Mouse (Mus musculus) kidney, embryonic 15.5 days (tissue): ENCODE results near the gene Ccdc69. TPM values are rescaled to one million over a fixed set of nuclear protein-coding genes. Genes with fewer than 3 reads are reported as not detected.
"Not testable (repeated sequence)": the region's sequence is repeated elsewhere in the genome, so short reads cannot be mapped to it uniquely, and the experiment has no call there.

Experiments
- ATAC-seq: fragments of 200-750 bp; cut with Nextera tagmentation; replicated peaks from 2 replicates; pipeline ENCODE4 v1.8.0; 2017; ENCODE audit warnings: moderate TSS enrichment; ENCODE audit not compliant: low FRiP score
- H3K27ac ChIP-seq: fragments of 300-500 bp; sonication (generic); 2 replicates; pipeline ENCODE4 v1.5.1; 2015; ENCODE audit warnings: mild to moderate bottlenecking, inconsistent platforms
- H3K27me3 ChIP-seq: fragments of 300-500 bp; sonication (generic); 2 replicates; pipeline ENCODE4 v1.6.1; 2015; ENCODE audit warnings: inconsistent platforms
- H3K36me3 ChIP-seq: fragments of 300-500 bp; sonication (generic); 2 replicates; pipeline ENCODE4 v1.6.1; 2015; ENCODE audit warnings: inconsistent platforms
- H3K4me1 ChIP-seq: fragments of 300-500 bp; sonication (generic); 2 replicates; pipeline ENCODE4 v1.6.1; 2015; ENCODE audit warnings: inconsistent platforms
- H3K4me2 ChIP-seq: fragments of 300-500 bp; sonication (generic); 2 replicates; pipeline ENCODE4 v1.6.1; 2015; ENCODE audit warnings: moderate library complexity, mild to moderate bottlenecking, inconsistent platforms
- H3K4me3 ChIP-seq: fragments of 300-500 bp; sonication (generic); replicated peaks from 2 replicates; pipeline ENCODE4 v1.5.1; 2015; ENCODE audit warnings: mild to moderate bottlenecking, inconsistent platforms
- H3K9ac ChIP-seq: fragments of 300-500 bp; sonication (generic); 2 replicates; pipeline ENCODE4 v1.6.1; 2015; ENCODE audit warnings: mild to moderate bottlenecking, inconsistent platforms
- H3K9me3 ChIP-seq: fragments of 300-500 bp; sonication (generic); replicated peaks from 2 replicates; pipeline ENCODE4 v1.6.1; 2016; ENCODE audit warnings: inconsistent platforms
- WGBS: fragments of 180-500 bp; shearing (Covaris S2); methylation state at CpG from one replicate; pipeline ENCODE4 v1.1.7; 2015; ENCODE audit warnings: mixed read lengths; 5-methylcytosine and 5-hydroxymethylcytosine counted together
- polyA plus RNA-seq: library from polyadenylated mRNA; unstranded; fragments of >200 nt; fragmentation: Nextera tagmentation; extraction: Ambion mirVana; gene quantifications from 2 replicates; pipeline ENCODE4 v1.2.1, GENCODE M21; 2015

The Ccdc69 gene
- polyA plus RNA-seq, 1 experiment from 2014 or later = 3.3 TPM

DNA sequence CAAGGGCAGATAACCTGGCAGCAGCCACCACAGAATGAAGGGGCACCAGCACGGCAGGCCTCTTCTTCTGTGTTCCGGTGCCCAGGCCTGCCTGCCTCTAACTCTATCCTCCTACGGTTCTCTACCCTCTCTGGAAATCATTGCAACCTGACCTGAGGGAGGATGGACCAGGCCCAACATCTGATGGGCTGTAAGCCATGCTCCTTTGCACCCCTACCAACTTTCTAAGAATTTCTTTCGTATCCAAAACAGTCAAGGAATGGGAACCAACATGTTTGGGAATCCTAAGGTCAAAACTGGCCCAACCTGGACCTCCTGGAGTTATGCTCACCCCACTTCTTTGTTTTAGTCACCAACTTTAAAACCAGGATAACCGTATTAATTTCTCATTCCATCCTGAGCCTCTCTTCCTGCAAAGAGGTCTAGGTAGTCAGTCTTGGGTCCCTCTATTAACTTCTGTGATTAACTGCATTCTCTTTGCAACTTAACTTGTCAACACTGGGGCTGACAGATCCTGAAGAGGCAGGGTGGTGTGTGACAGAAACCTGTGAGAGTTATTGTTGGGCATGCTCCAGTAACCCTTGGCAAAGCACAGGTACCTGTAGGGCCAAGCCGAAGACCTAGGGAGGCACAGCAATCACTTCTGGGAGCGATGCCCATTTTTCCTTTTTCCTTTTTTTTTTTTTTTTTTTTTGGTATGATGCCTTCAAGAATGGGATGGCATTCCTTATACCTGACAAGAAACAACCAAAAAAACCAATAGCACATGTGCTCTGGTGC lies 31.8 kb upstream of the Ccdc69 start:
- Histone ChIP-seq H3K36me3 (peaks cover 8% of the 10 kb centered on the region; the same call in 1 of the 2 replicates), H3K9me3 (no peaks in the 10 kb centered on the region), H3K27ac (peak overlapping the region; percentile 77), H3K9ac (no peak overlapping the region), H3K27me3 (no peaks in the 10 kb centered on the region), H3K4me3 (no peak overlapping the region), H3K4me2 (no peak overlapping the region), H3K4me1 (peaks cover 26% of the 10 kb centered on the region)
- WGBS = 84% methylated on average over 7 of the region's 7 CpGs
- no peak for ATAC-seq

GRCm38 (mm10) chr11:55106636-55107035 lies 28.7 kb upstream of the Ccdc69 start:
- Histone ChIP-seq H3K27ac (no peak overlapping the region), H3K9me3 (no peaks in the 10 kb centered on the region), H3K9ac (no peak overlapping the region), H3K4me1 (peaks cover 27% of the 10 kb centered on the region), H3K4me3 (no peak overlapping the region), H3K4me2 (no peak overlapping the region), H3K27me3 (no peaks in the 10 kb centered on the region), H3K36me3 (peaks cover 8% of the 10 kb centered on the region)
- 96% methylated on average over 1 of the region's 1 CpGs for WGBS
- ATAC-seq = no peak

- Histone ChIP-seq H3K36me3 (peaks cover 8% of the 10 kb centered on the region), H3K27ac (no peak overlapping the region), H3K4me3 (no peak overlapping the region), H3K9ac (no peak overlapping the region), H3K27me3 (no peaks in the 10 kb centered on the region), H3K9me3 (no peaks in the 10 kb centered on the region), H3K4me2 (no peak overlapping the region), H3K4me1 (peaks cover 16% of the 10 kb centered on the region)
- ATAC-seq = no peak
- WGBS = 76% methylated on average over 4 of the region's 4 CpGs
Observed at GRCm38 (mm10) chr11:55105389-55105788, 27.5 kb upstream of the Ccdc69 start.

GRCm38 (mm10) chr11:55103229-55103628 lies 25.3 kb upstream of the Ccdc69 start:
- Histone ChIP-seq H3K4me3 (no peak overlapping the region), H3K4me1 (peaks cover 12% of the 10 kb centered on the region), H3K27ac (no peak overlapping the region), H3K4me2 (no peak overlapping the region), H3K36me3 (peaks cover 2% of the 10 kb centered on the region), H3K27me3 (no peaks in the 10 kb centered on the region), H3K9me3 (no peaks in the 10 kb centered on the region), H3K9ac (no peak overlapping the region)
- 72% methylated on average over 3 of the region's 3 CpGs for WGBS
- no peak for ATAC-seq

DNA sequence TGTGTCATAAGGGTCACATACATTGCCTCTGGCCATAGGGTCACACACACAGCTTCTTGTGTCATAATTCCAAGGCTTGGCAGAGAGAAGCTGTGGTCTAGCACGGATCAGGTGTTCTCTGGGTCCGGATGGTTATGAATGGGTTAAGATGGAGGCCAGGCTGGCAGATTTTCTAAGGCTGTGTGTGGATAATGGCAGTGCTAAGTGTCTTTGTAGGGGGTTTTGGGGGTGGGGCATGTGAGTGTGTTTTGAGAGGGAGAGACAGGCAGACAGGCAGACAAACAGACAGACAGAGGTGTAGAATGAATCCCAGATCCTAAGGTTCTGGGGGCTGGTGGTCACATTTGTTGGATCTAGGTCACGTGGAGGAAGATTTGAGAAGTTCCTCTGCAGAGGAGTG lies 24.1 kb upstream of the Ccdc69 start:
- Histone ChIP-seq H3K27ac (no peak overlapping the region), H3K9me3 (no peaks in the 10 kb centered on the region), H3K4me1 (peaks cover 19% of the 10 kb centered on the region), H3K9ac (no peak overlapping the region), H3K4me2 (no peak overlapping the region), H3K27me3 (no peaks in the 10 kb centered on the region), H3K4me3 (no peak overlapping the region), H3K36me3 (no peaks in the 10 kb centered on the region; the same call in 1 of the 2 replicates)
- WGBS = 90% methylated on average over 3 of the region's 3 CpGs
- ATAC-seq = no peak

- H3K4me3 ChIP-seq = no peak overlapping the region
- H3K9me3 ChIP-seq = no peaks in the 10 kb centered on the region
- H3K27ac ChIP-seq = no peak overlapping the region
- no peak for ATAC-seq
- 68% methylated on average over 4 of the region's 4 CpGs for WGBS
- H3K36me3 ChIP-seq = no peaks in the 10 kb centered on the region; the same call in 1 of the 2 replicates
- H3K4me1 ChIP-seq = peaks cover 24% of the 10 kb centered on the region
- no peaks in the 10 kb centered on the region for H3K27me3 ChIP-seq
- H3K4me2 ChIP-seq = no peak overlapping the region
- no peak overlapping the region for H3K9ac ChIP-seq
Observed at GRCm38 (mm10) chr11:55099868-55100267, 21.9 kb upstream of the Ccdc69 start.

DNA sequence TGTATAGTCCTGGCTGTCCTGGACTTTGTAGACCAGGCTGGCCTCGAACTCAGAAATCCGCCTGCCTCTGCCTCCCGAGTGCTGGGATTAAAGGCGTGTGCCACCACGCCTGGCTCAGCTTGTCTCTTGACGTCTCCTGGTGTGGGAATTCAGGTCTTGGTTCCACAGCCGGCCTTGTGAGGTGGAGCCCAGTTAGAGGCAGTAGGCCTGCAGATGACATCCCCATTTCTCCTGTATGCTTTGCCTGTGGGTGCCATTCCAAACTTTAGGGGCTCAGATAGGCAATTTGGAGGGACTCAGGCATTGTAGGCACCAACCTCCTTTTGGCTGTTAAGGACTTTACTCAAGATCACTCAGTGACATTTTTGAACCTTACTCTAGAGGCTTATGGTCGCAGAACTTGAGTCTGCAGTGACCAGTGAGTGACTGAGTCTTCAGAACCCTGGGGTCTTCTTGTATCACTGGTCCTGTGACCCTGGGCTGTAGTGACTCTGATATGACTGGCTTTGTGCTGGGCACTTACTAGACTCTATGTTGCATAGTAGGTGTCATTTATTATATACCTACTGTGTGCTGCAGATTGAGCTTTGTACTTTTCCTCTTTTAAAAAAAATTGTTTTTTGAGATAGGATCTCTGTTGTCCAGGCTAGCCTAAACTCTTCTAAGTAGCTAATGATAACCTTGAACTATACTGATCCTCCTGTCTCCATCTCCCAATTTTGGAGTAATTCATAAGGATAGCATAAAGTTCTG lies 21.3 kb upstream of the Ccdc69 start:
- Histone ChIP-seq H3K4me3 (no peak overlapping the region), H3K9me3 (no peaks in the 10 kb centered on the region), H3K27me3 (no peaks in the 10 kb centered on the region), H3K27ac (no peak overlapping the region), H3K9ac (no peak overlapping the region), H3K4me1 (peaks cover 24% of the 10 kb centered on the region), H3K4me2 (peak overlapping the region; percentile 95; the same call in 1 of the 2 replicates), H3K36me3 (no peaks in the 10 kb centered on the region; the same call in 1 of the 2 replicates)
- no peak for ATAC-seq
- 88% methylated on average over 8 of the region's 8 CpGs for WGBS

- WGBS = 13% methylated on average over 24 of the region's 24 CpGs
- ATAC-seq = no peak
- no peaks in the 10 kb centered on the region for H3K27me3 ChIP-seq
Observed at GRCm38 (mm10) chr11:55098189-55098915, 20.4 kb upstream of the Ccdc69 start.

GRCm38 (mm10) chr11:55097463-55098188 lies 19.7 kb upstream of the Ccdc69 start, which contains the start of gene Gm2a:
TSS of gene Gm2a (plus strand) at chr11:55098115.
- Histone ChIP-seq H3K4me2 (peak within 1 kb of the TSS; percentile 95), H3K4me3 (peak within 1 kb of the TSS; percentile 67), H3K27ac (peak within 1 kb of the TSS; percentile 88), H3K9me3 (no peaks in the 10 kb centered on the region), H3K36me3 (no peaks in the 10 kb centered on the region), H3K4me1 (peaks cover 18% of the 10 kb centered on the region), H3K9ac (peak within 1 kb of the TSS; percentile 56), H3K27me3 (no peaks in the 10 kb centered on the region)
- WGBS = 2% methylated on average over 45 of the region's 45 CpGs
- ATAC-seq = peak; percentile 95

More at GRCm38 (mm10) chr11:55098189-55098915, 20.4 kb upstream of the Ccdc69 start:
- Histone ChIP-seq H3K36me3 (no peaks in the 10 kb centered on the region; the same call in 1 of the 2 replicates), H3K27ac (peak overlapping the region; percentile 77), H3K9ac (peak overlapping the region; percentile 56), H3K4me2 (peak overlapping the region; percentile 95), H3K4me1 (peaks cover 21% of the 10 kb centered on the region), H3K9me3 (no peaks in the 10 kb centered on the region), H3K4me3 (peak overlapping the region; percentile 67)

- H3K9ac ChIP-seq = 0 out of 2 replicates have a peak overlapping the region, but pooled peaks have one; percentile 29
- 34% methylated on average over 11 of the region's 11 CpGs for WGBS
- ATAC-seq = no peak
- peak overlapping the region; percentile 67 for H3K4me3 ChIP-seq
- H3K9me3 ChIP-seq = no peaks in the 10 kb centered on the region
- H3K36me3 ChIP-seq = no peaks in the 10 kb centered on the region
- peak overlapping the region; percentile 95 for H3K4me2 ChIP-seq
- peaks cover 18% of the 10 kb centered on the region for H3K4me1 ChIP-seq
- H3K27me3 ChIP-seq = no peaks in the 10 kb centered on the region
- H3K27ac ChIP-seq = peak overlapping the region; percentile 88
Observed at GRCm38 (mm10) chr11:55096731-55097462, 19.0 kb upstream of the Ccdc69 start.

GRCm38 (mm10) chr11:55096296-55096695 lies 18.4 kb upstream of the Ccdc69 start:
- 83% methylated on average over 4 of the region's 4 CpGs for WGBS
- H3K4me3 ChIP-seq, H3K9ac ChIP-seq, H3K27me3 ChIP-seq, H3K27ac ChIP-seq, ATAC-seq, H3K4me2 ChIP-seq, H3K9me3 ChIP-seq, H3K36me3 ChIP-seq: not testable (repeated sequence)
- H3K4me1 ChIP-seq = peaks cover 18% of the 10 kb centered on the region
